ENCODE assay signal across 28 mouse cellular contexts in the genomic region with DNA sequence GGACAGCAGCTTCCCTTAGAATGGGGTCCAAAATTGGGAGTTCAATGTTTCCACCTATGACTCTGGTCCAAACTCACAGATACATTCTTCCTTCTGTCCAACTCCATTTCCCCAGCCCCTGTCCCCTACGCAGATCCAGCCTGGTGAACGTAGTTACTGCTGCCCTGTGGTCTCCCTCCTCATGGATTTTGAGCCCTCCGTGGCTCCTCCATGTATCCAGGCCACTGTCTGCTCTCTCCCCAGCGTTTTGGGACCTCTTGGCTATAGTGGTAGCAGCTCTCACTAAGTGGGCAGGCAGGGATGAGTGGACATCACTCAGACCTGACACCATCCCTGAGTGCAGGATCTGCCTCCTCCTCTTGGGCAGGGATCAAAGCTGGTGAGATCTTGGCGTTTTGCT. TPM values are rescaled to one million over a fixed set of nuclear protein-coding genes. Genes with fewer than 3 reads are reported as not detected.
DNase-seq lines count a peak whose midpoint lies in the region; ATAC-seq and TF ChIP-seq lines count a peak whose summit lies in the region.
"Had no signal": no experiment of that assay in that cellular context is flagged by ENCODE, and none has a peak within 500 bp of the region (broad histone marks: within the 10 kb centered on the region; RNA-seq: fewer than 3 reads in every experiment).

No protein-coding gene starts in this region.

- no peak for DNase-seq in intestine, embryonic 14.5 days (ENCODE audit: low spot score)
- DNase-seq in ovary, postnatal 10 days (ENCODE audit: low spot score), result no peak
- no peak for DNase-seq in midbrain, embryonic 10.5 days (ENCODE audit: low spot score)
- DNase-seq: adrenal gland, adult 2 months; adrenal gland, postnatal 36 days; cerebellum, adult 9-10 months; forebrain, postnatal 0 days; heart, adult 18-20 months; heart, postnatal 4 days; kidney, adult 8-10 months; layer of hippocampus, postnatal 36 days; left cerebral cortex, postnatal 4 days; thymus, adult 2 months; thymus, postnatal 4 days had no signal

- H3K4me1 ChIP-seq in intestine, embryonic 14.5 days (replicated peaks; ENCODE audit: control insufficient read depth, insufficient read depth, low read length), result peaks cover 54% of the 10 kb centered on the region
- 0 out of 2 replicates have a peak, but pooled peaks cover 5% of the 10 kb centered on the region for H3K4me1 ChIP-seq in intestine, postnatal 0 days (replicated peaks; ENCODE audit: control insufficient read depth, insufficient read depth, low read length)
- peaks cover 26% of the 10 kb centered on the region for H3K4me1 ChIP-seq in embryonic fibroblast, embryonic 13.5 days (ENCODE audit: control insufficient read depth, insufficient read depth, low read length)
- peaks cover 61% of the 10 kb centered on the region for H3K4me1 ChIP-seq in stomach, embryonic 14.5 days (ENCODE audit: control insufficient read depth, insufficient read depth, low read length)
- peaks cover 53% of the 10 kb centered on the region for H3K4me1 ChIP-seq in midbrain, embryonic 10.5 days

- TF ChIP-seq POLR2A in embryonic fibroblast, embryonic 13.5 days (IDR thresholded peaks at IDR 0.05; ENCODE audit: low read depth, low read length), result no peak

- H3K9ac ChIP-seq in intestine, embryonic 14.5 days (ENCODE audit: low read length), result peak overlapping the region; percentile 7; the same call in 1 of the 2 replicates
- no peak overlapping the region for H3K9ac ChIP-seq in intestine, postnatal 0 days (ENCODE audit: low read depth, low read length)
- H3K9ac ChIP-seq in stomach, embryonic 14.5 days (replicated peaks; ENCODE audit: low read depth, low read length), result no peak overlapping the region
- H3K9ac ChIP-seq: embryonic facial prominence, embryonic 12.5 days; forebrain, embryonic 12.5 days; forebrain, postnatal 0 days; heart, embryonic 12.5 days; lung, embryonic 15.5 days; neural tube, embryonic 13.5 days had no signal

- no peak overlapping the region for H3K4me3 ChIP-seq in intestine, embryonic 14.5 days (ENCODE audit: low read depth, low read length)
- H3K4me3 ChIP-seq in intestine, postnatal 0 days (ENCODE audit: low read depth, low read length), result no peak overlapping the region
- H3K4me3 ChIP-seq in embryonic fibroblast, embryonic 13.5 days (ENCODE audit: insufficient read depth, low read length), result no peak overlapping the region
- no peak overlapping the region for H3K4me3 ChIP-seq in stomach, embryonic 14.5 days (ENCODE audit: low read depth, low read length)
- no peak overlapping the region for H3K4me3 ChIP-seq in midbrain, embryonic 10.5 days
- H3K4me3 ChIP-seq: embryonic facial prominence, embryonic 12.5 days; forebrain, embryonic 12.5 days; heart, embryonic 12.5 days; lung, embryonic 15.5 days; neural tube, embryonic 13.5 days had no signal

- ATAC-seq in intestine, embryonic 14.5 days (replicated peaks; ENCODE audit: low FRiP score, low TSS enrichment, low read depth), result no peak
- no peak for ATAC-seq in intestine, postnatal 0 days
- ATAC-seq in stomach, embryonic 14.5 days (ENCODE audit: insufficient number of reproducible peaks, insufficient read depth, low FRiP score, low read depth), result no peak
- no peak for ATAC-seq in cerebellum, adult (ENCODE audit: insufficient number of reproducible peaks, low FRiP score, low TSS enrichment)
- ATAC-seq: activated CD4-positive, CD25-positive, alpha-beta regulatory T cell, adult 4 months; CD4-positive, CD25-positive, alpha-beta regulatory T cell, adult 4 months; forebrain, postnatal 0 days had no signal

- H3K27me3 ChIP-seq in intestine, embryonic 14.5 days (replicated peaks; ENCODE audit: control insufficient read depth, insufficient read depth, low read length), result peaks cover 19% of the 10 kb centered on the region
- peaks cover 17% of the 10 kb centered on the region for H3K27me3 ChIP-seq in intestine, postnatal 0 days (replicated peaks; ENCODE audit: control insufficient read depth, insufficient read depth, low read length)
- 0 out of 2 replicates have a peak, but pooled peaks cover 6% of the 10 kb centered on the region for H3K27me3 ChIP-seq in stomach, embryonic 14.5 days (ENCODE audit: control insufficient read depth, insufficient read depth, low read length)
- peaks cover 79% of the 10 kb centered on the region for H3K27me3 ChIP-seq in midbrain, embryonic 10.5 days (ENCODE audit: low read depth, poor library complexity, severe bottlenecking)

- no peak overlapping the region for H3K4me2 ChIP-seq in intestine, embryonic 14.5 days (ENCODE audit: low read length)
- H3K4me2 ChIP-seq in intestine, postnatal 0 days (replicated peaks; ENCODE audit: low read depth), result no peak overlapping the region
- H3K4me2 ChIP-seq in stomach, embryonic 14.5 days (replicated peaks; ENCODE audit: low read depth, low read length), result no peak overlapping the region
- H3K4me2 ChIP-seq: embryonic facial prominence, embryonic 12.5 days; forebrain, embryonic 12.5 days; heart, embryonic 12.5 days; hindbrain, embryonic 14.5 days; liver, embryonic 11.5 days; midbrain, embryonic 11.5 days; neural tube, embryonic 13.5 days had no signal

- WGBS in intestine, embryonic 14.5 days, result 66% methylated on average over 5 of the region's 5 CpGs
- 60% methylated on average over 5 of the region's 5 CpGs for WGBS in intestine, postnatal 0 days
- WGBS in stomach, embryonic 14.5 days, result 62% methylated on average over 5 of the region's 5 CpGs
- WGBS in midbrain, embryonic 10.5 days, result 79% methylated on average over 5 of the region's 5 CpGs

- H3K36me3 ChIP-seq in intestine, embryonic 14.5 days (ENCODE audit: control insufficient read depth, insufficient read depth, low read length), result no peaks in the 10 kb centered on the region
- H3K36me3 ChIP-seq in intestine, postnatal 0 days (ENCODE audit: control insufficient read depth, insufficient read depth), result no peaks in the 10 kb centered on the region
- H3K36me3 ChIP-seq in stomach, embryonic 14.5 days (ENCODE audit: control insufficient read depth, insufficient read depth, low read length), result no peaks in the 10 kb centered on the region
- H3K36me3 ChIP-seq in midbrain, embryonic 10.5 days, result no peaks in the 10 kb centered on the region
- H3K36me3 ChIP-seq: embryonic facial prominence, embryonic 12.5 days; forebrain, embryonic 12.5 days; heart, embryonic 12.5 days; lung, embryonic 15.5 days; neural tube, embryonic 13.5 days had no signal

- no peaks in the 10 kb centered on the region for H3K9me3 ChIP-seq in intestine, embryonic 14.5 days (ENCODE audit: control insufficient read depth, low read length)
- no peaks in the 10 kb centered on the region for H3K9me3 ChIP-seq in intestine, postnatal 0 days (ENCODE audit: control insufficient read depth)
- H3K9me3 ChIP-seq in stomach, embryonic 14.5 days (ENCODE audit: control insufficient read depth, low read depth, low read length), result no peaks in the 10 kb centered on the region
- no peaks in the 10 kb centered on the region for H3K9me3 ChIP-seq in midbrain, embryonic 10.5 days (replicated peaks)
- H3K9me3 ChIP-seq: embryonic facial prominence, embryonic 12.5 days; forebrain, embryonic 12.5 days; heart, embryonic 12.5 days; lung, embryonic 15.5 days; neural tube, embryonic 13.5 days had no signal

- H3K27ac ChIP-seq in intestine, embryonic 14.5 days (ENCODE audit: low read depth), result peak overlapping the region; percentile 43; the same call in 1 of the 2 replicates
- no peak overlapping the region for H3K27ac ChIP-seq in intestine, postnatal 0 days (ENCODE audit: low read depth, low read length)
- H3K27ac ChIP-seq in embryonic fibroblast, embryonic 13.5 days (ENCODE audit: insufficient read depth, low read length), result peak overlapping the region; percentile 88
- peak overlapping the region; percentile 61; the same call in 1 of the 2 replicates for H3K27ac ChIP-seq in stomach, embryonic 14.5 days (ENCODE audit: low read length)
- no peak overlapping the region for H3K27ac ChIP-seq in midbrain, embryonic 10.5 days (replicated peaks)
- H3K27ac ChIP-seq: embryonic facial prominence, embryonic 12.5 days; forebrain, embryonic 12.5 days; hindbrain, embryonic 14.5 days; lung, embryonic 15.5 days; neural tube, embryonic 13.5 days had no signal

- TF ChIP-seq CTCF in intestine, postnatal 0 days (IDR thresholded peaks at IDR 0.05; ENCODE audit: low read depth), result no peak
- no peak for TF ChIP-seq CTCF in embryonic fibroblast, embryonic 13.5 days (IDR thresholded peaks at IDR 0.05; ENCODE audit: borderline replicate concordance, insufficient read depth, low read length)

RNA-seq across cellular contexts. Expression of a gene that starts 3.7 kb away (rescaled TPM):
- polyA plus RNA-seq in intestine, embryonic 14.5 days (2014; fragmentation: Nextera tagmentation; extraction: Ambion mirVana), result 2.9 and 3.1 TPM in 2 replicates
- polyA plus RNA-seq in intestine, postnatal 0 days (2015; fragmentation: Nextera tagmentation; extraction: Ambion mirVana), result 1.6 TPM in 2 replicates
- 170 and 211 TPM in 2 replicates for polyA plus RNA-seq in embryonic fibroblast, embryonic 13.5 days (2011; ENCODE audit: insufficient read length, low read depth, missing spikeins)
- polyA plus RNA-seq in stomach, embryonic 14.5 days (2014; fragmentation: Nextera tagmentation; extraction: Ambion mirVana), result 4.6 and 5.0 TPM in 2 replicates
- 0.06 and 0.11 TPM in 2 replicates for polyA plus RNA-seq in midbrain, embryonic 10.5 days (2016; fragmentation: Nextera tagmentation; extraction: Ambion mirVana)
- polyA plus RNA-seq: activated CD4-positive, CD25-positive, alpha-beta regulatory T cell, adult 4 months; CD4-positive, CD25-positive, alpha-beta regulatory T cell, adult 4 months had no signal

RNA-seq across cellular contexts. Expression of a gene that starts 10.0 kb away (rescaled TPM):
- polyA plus RNA-seq in intestine, embryonic 14.5 days (2014; fragmentation: Nextera tagmentation; extraction: Ambion mirVana), result 4.3 and 7.0 TPM in 2 replicates
- polyA plus RNA-seq in intestine, postnatal 0 days (2015; fragmentation: Nextera tagmentation; extraction: Ambion mirVana), result 3.6 TPM in 2 replicates
- 13.0 and 18.5 TPM in 2 replicates for polyA plus RNA-seq in embryonic fibroblast, embryonic 13.5 days (2011; ENCODE audit: insufficient read length, low read depth, missing spikeins)
- 6.1 and 8.2 TPM in 2 replicates for polyA plus RNA-seq in stomach, embryonic 14.5 days (2014; fragmentation: Nextera tagmentation; extraction: Ambion mirVana)
- polyA plus RNA-seq in midbrain, embryonic 10.5 days (2016; fragmentation: Nextera tagmentation; extraction: Ambion mirVana), result 13.7 and 14.4 TPM in 2 replicates

RNA-seq across cellular contexts. Expression of a gene that starts 30.5 kb away (rescaled TPM):
- polyA plus RNA-seq in intestine, embryonic 14.5 days (2014; fragmentation: Nextera tagmentation; extraction: Ambion mirVana), result 116 and 126 TPM in 2 replicates
- polyA plus RNA-seq in intestine, postnatal 0 days (2015; fragmentation: Nextera tagmentation; extraction: Ambion mirVana), result 22.6 and 24.1 TPM in 2 replicates
- polyA plus RNA-seq in embryonic fibroblast, embryonic 13.5 days (2011; ENCODE audit: insufficient read length, low read depth, missing spikeins), result 44.1 and 53.6 TPM in 2 replicates
- 123 and 130 TPM in 2 replicates for polyA plus RNA-seq in stomach, embryonic 14.5 days (2014; fragmentation: Nextera tagmentation; extraction: Ambion mirVana)
- polyA plus RNA-seq in midbrain, embryonic 10.5 days (2016; fragmentation: Nextera tagmentation; extraction: Ambion mirVana), result 178 and 181 TPM in 2 replicates

RNA-seq across cellular contexts. Expression of a gene that starts 38.3 kb away (rescaled TPM):
- 12.6 and 13.0 TPM in 2 replicates for polyA plus RNA-seq in intestine, embryonic 14.5 days (2014; fragmentation: Nextera tagmentation; extraction: Ambion mirVana)
- polyA plus RNA-seq in intestine, postnatal 0 days (2015; fragmentation: Nextera tagmentation; extraction: Ambion mirVana), result 6.7 and 6.9 TPM in 2 replicates
- polyA plus RNA-seq in embryonic fibroblast, embryonic 13.5 days (2011; ENCODE audit: insufficient read length, low read depth, missing spikeins), result 0.30 and 4.2 TPM in 2 replicates
- 12.9 and 13.3 TPM in 2 replicates for polyA plus RNA-seq in stomach, embryonic 14.5 days (2014; fragmentation: Nextera tagmentation; extraction: Ambion mirVana)
- polyA plus RNA-seq in midbrain, embryonic 10.5 days (2016; fragmentation: Nextera tagmentation; extraction: Ambion mirVana), result 3.7 and 5.7 TPM in 2 replicates

Comparison
In these comparisons a context has a peak if more than half of its experiments do, and no peak if none do; other contexts are left out.
1. H3K27ac ChIP-seq: peak in intestine, embryonic 14.5 days (single experiment), embryonic fibroblast, embryonic 13.5 days (single experiment) and stomach, embryonic 14.5 days (single experiment); none in intestine, postnatal 0 days (single experiment) and midbrain, embryonic 10.5 days (single experiment).
2. RNA of a gene that starts 3.7 kb away (polyA plus RNA-seq): 170 to 211 TPM in embryonic fibroblast, embryonic 13.5 days; 4.6 to 5.0 TPM in stomach, embryonic 14.5 days, 2.9 to 3.1 TPM in intestine, embryonic 14.5 days, 1.6 TPM in intestine, postnatal 0 days and 0.06 to 0.11 TPM in midbrain, embryonic 10.5 days; every median in the first group is over 10 times any median in the second.